Mouse (Mus musculus) cerebellum, adult 2 months (tissue): ENCODE results near the gene Lrp1. TPM values are rescaled to one million over a fixed set of nuclear protein-coding genes. Genes with fewer than 3 reads are reported as not detected.

ENCODE experiments used
- DNase-seq, 2 experiments: peaks; one replicate each; pipeline ENCODE4 v3.0.0; 2021
- H3K27ac ChIP-seq: fragments of 200-500 bp; 2 replicates; pipeline ENCODE4 v1.5.1; 2012; ENCODE audit warnings: low read length, control low read depth, inconsistent platforms; ENCODE audit not compliant: insufficient read depth
- H3K27me3 ChIP-seq: fragments of 200-500 bp; 2 replicates; pipeline ENCODE4 v1.6.1; 2012; ENCODE audit warnings: inconsistent platforms, mild to moderate bottlenecking, low read length, moderate library complexity; ENCODE audit not compliant: control insufficient read depth, insufficient read depth
- H3K4me1 ChIP-seq: fragments of 200-500 bp; 2 replicates; pipeline ENCODE4 v1.6.1; 2011; ENCODE audit warnings: low read length; ENCODE audit not compliant: control insufficient read depth, insufficient read depth
- H3K4me3 ChIP-seq: fragments of 200-500 bp; replicated peaks from 2 replicates; pipeline ENCODE3; 2011; ENCODE audit warnings: mild to moderate bottlenecking, low read depth, low read length, control low read depth; ENCODE audit not compliant: insufficient read depth
- CTCF ChIP-seq: fragments of 200-500 bp; IDR thresholded peaks from 2 replicates; pipeline ENCODE4 v1.5.1; 2011; ENCODE audit warnings: low read depth, mild to moderate bottlenecking, control low read depth, low read length, moderate library complexity, borderline replicate concordance; ENCODE audit not compliant: insufficient read depth
- POLR2A ChIP-seq: fragments of 200-500 bp; IDR thresholded peaks from 2 replicates; pipeline ENCODE4 v1.6.1; 2011; ENCODE audit warnings: low read length, control low read depth, borderline replicate concordance; ENCODE audit not compliant: insufficient read depth
- WGBS: fragments of 180-500 bp; shearing (Covaris S2); methylation state at CpG from one replicate; pipeline ENCODE4 v1.1.7; 2018; 5-methylcytosine and 5-hydroxymethylcytosine counted together
- polyA plus RNA-seq: library from polyadenylated mRNA; depleted of rRNA; stranded (reverse); fragments of >200 nt; gene quantifications from 2 replicates; pipeline ENCODE4 v1.2.3, GENCODE M21; 2012

Gene Lrp1
- polyA plus RNA-seq, 1 experiment = 366 TPM

GRCm38 (mm10) chr10:127623439-127624216 lies 2.7 kb upstream of the Lrp1 start:
- Histone ChIP-seq H3K4me3 (no peak overlapping the region), H3K27me3 (no peaks in the 10 kb centered on the region), H3K27ac (no peak overlapping the region), H3K4me1 (no peaks in the 10 kb centered on the region)
- DNase-seq = no peak
- TF ChIP-seq POLR2A (no peak), CTCF (0 out of 2 replicates have a peak, but pooled peaks have one; percentile 0)
- 96% methylated on average over 6 of the region's 6 CpGs for WGBS

DNA sequence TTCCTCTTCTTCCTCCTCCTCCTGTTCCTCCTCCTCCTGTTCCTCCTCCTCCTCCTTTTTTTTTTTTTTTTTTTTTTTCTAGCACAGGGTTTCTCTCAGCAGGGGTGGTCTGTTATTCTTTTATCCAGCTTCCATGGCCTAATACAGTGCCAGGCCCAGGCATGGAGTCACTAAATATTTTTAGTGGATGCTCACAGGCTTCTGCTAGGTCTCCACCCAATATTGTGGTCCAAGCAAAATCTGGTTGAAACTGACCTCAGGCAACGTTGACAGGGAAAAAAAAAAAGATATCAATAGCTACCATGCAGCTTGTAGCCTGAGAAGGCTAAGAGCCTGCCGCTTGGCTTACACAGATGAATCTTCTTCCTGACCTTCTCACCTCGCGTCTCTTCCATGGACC lies 1.7 kb upstream of the Lrp1 start:
- H3K4me3 ChIP-seq = no peak overlapping the region
- peaks cover 1% of the 10 kb centered on the region; the same call in 1 of the 2 replicates for H3K4me1 ChIP-seq
- H3K27me3 ChIP-seq = no peaks in the 10 kb centered on the region
- WGBS = 78% methylated on average over 4 of the region's 4 CpGs
- peak overlapping the region; percentile 94; the same call in 1 of the 2 replicates for H3K27ac ChIP-seq
- no peak for TF ChIP-seq CTCF
- TF ChIP-seq POLR2A = no peak
- no peak for DNase-seq

- TF ChIP-seq CTCF (peak; percentile 56; the same call in 1 of the 2 replicates), POLR2A (no peak)
- peak overlapping the region; percentile 90 for H3K4me3 ChIP-seq
- peak in 1 of 2 experiments; percentile 77 for DNase-seq
- peak overlapping the region; percentile 94 for H3K27ac ChIP-seq
- no peaks in the 10 kb centered on the region for H3K27me3 ChIP-seq
- WGBS = 2% methylated on average over 13 of the region's 13 CpGs
- H3K4me1 ChIP-seq = peaks cover 7% of the 10 kb centered on the region; the same call in 1 of the 2 replicates
These were observed 1.1 kb upstream of the Lrp1 start for GRCm38 (mm10) chr10:127622057-127622392.

- Histone ChIP-seq H3K4me1 (peaks cover 13% of the 10 kb centered on the region), H3K4me3 (peak overlapping the region; percentile 90), H3K27me3 (no peaks in the 10 kb centered on the region), H3K27ac (peak overlapping the region; percentile 94)
- under 1% methylated on average over 37 of the region's 39 CpGs for WGBS
- TF ChIP-seq POLR2A = peak; percentile 74
- TF ChIP-seq CTCF = no peak
- DNase-seq = peak; percentile 94
These were observed 476 bp upstream of the Lrp1 start for GRCm38 (mm10) chr10:127621191-127622056.

GRCm38 (mm10) chr10:127619941-127620405 lies 975 bp downstream of the Lrp1 start:
- TF ChIP-seq CTCF = no peak
- no peak for TF ChIP-seq POLR2A
- H3K27me3 ChIP-seq = no peaks in the 10 kb centered on the region
- 4% methylated on average over 12 of the region's 12 CpGs for WGBS
- peak; percentile 59 to 71 for DNase-seq
- H3K4me1 ChIP-seq = peaks cover 27% of the 10 kb centered on the region
- peak overlapping the region; percentile 94 for H3K27ac ChIP-seq
- H3K4me3 ChIP-seq = peak overlapping the region; percentile 69

GRCm38 (mm10) chr10:127619119-127619721 lies 1.7 kb downstream of the Lrp1 start:
- Histone ChIP-seq H3K4me1 (peaks cover 34% of the 10 kb centered on the region), H3K4me3 (peak overlapping the region; percentile 69), H3K27ac (peak overlapping the region; percentile 94), H3K27me3 (no peaks in the 10 kb centered on the region)
- TF ChIP-seq CTCF = no peak
- TF ChIP-seq POLR2A = no peak
- DNase-seq = peak; percentile 38 to 47
- 6% methylated on average over 8 of the region's 8 CpGs for WGBS

GRCm38 (mm10) chr10:127618173-127618572 lies 2.8 kb downstream of the Lrp1 start:
- WGBS = 6% methylated on average over 6 of the region's 6 CpGs
- Histone ChIP-seq H3K4me3 (peak overlapping the region; percentile 69), H3K4me1 (peaks cover 42% of the 10 kb centered on the region), H3K27ac (peak overlapping the region; percentile 94), H3K27me3 (no peaks in the 10 kb centered on the region)
- TF ChIP-seq POLR2A (no peak), CTCF (no peak)
- peak; percentile 65 to 68 for DNase-seq

DNA sequence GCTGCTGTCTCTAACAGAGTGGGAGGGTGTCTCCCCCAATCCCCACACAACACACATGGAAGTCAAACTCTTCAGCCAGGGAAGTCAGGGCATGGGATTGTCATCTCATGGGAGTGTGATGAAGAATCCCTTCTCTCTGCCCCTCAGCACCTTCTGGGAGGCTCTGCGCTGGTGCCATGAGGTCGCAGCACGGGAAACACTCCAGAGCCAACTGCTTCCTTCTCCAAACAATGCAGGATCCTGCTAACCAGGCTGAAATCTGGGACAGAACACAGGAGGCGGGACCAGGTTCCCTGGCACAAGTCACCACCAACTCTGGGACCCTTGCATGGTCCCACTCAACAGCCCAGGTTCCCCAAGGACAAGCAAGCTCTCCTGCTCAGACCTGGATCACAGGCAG lies 3.7 kb downstream of the Lrp1 start:
- Histone ChIP-seq H3K27ac (peak overlapping the region; percentile 94), H3K4me1 (peaks cover 51% of the 10 kb centered on the region), H3K4me3 (peak overlapping the region; percentile 32), H3K27me3 (no peaks in the 10 kb centered on the region)
- peak; percentile 74 to 79 for DNase-seq
- TF ChIP-seq CTCF (no peak), POLR2A (peak; percentile 31; the same call in 1 of the 2 replicates)
- WGBS = 0% methylated on average over 4 of the region's 4 CpGs
